Mouse (Mus musculus) thymus, postnatal 14 days (tissue): ENCODE results near the gene Selplg.

ENCODE experiments used
- DNase-seq: peaks from one replicate; pipeline ENCODE4 v3.0.0; 2021

Gene Selplg

GRCm38 (mm10) chr5:113853541-113853940 lies 21.1 kb upstream of the Selplg start:
- DNase-seq: no peak

DNA sequence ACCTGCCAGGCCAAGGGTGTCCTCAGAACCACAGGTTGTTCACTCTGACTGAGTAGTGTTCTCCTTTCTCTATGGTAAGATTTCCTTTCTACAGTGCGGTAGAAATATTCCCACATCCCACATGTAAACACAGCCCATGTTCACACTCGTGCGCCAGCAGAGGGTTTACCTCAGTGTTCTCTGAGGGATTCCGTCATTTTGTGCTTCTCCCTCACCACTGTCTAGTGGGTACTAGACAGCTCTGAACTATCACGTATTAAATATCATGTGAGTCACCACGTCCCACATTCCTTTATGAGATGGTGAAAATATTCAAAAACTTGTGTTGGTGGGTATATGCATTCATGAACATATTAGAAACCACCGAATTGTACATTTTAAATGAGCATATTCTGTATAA lies 20.0 kb upstream of the Selplg start:
- no peak for DNase-seq

DNA sequence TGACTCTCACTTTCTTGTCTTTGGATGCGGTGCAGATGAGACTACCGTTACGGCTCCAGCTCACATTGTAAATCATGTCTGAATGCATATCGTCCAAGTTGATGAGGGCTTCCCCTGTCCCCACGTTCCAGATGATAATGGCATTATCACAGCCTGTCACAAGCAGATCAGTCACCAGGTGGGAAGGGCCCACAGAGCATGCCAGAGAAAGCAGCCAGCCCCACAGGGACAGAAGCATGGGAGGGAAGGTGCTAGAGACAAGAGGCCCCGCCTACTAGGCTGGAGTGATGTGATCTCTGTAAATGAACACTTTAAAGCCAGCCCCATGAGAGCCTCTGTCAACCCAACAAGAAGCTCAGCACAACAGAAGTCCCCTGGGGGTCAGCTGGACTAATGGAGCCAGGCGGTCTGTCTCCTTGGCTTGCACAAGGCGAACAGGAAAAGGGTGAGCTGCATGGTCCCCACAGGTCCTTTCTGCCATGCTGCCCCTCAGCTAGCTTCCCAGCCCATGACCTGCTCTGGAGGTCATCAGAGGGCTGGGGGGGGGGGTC lies 18.3 kb upstream of the Selplg start:
- no peak for DNase-seq

DNA sequence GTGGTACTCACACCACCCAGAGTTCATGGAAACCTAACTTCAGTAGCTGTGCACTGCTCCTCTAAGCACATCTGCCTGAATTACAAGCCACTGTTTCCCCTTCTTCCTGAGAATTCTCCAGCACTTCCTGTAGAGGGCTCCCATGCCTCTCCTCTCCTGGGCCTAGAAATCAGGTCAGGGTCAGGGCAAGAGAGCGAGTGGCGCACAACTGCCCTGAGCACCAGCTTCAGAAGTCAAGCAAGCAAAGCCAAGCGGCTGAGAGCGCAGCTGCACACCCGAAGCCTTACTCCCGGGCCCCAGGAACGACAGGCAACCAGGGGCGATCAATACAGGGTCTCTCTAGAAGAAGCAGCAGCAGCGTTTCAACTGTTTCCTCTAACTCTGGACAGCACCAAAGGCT lies 15.2 kb upstream of the Selplg start:
- DNase-seq: no peak

DNA sequence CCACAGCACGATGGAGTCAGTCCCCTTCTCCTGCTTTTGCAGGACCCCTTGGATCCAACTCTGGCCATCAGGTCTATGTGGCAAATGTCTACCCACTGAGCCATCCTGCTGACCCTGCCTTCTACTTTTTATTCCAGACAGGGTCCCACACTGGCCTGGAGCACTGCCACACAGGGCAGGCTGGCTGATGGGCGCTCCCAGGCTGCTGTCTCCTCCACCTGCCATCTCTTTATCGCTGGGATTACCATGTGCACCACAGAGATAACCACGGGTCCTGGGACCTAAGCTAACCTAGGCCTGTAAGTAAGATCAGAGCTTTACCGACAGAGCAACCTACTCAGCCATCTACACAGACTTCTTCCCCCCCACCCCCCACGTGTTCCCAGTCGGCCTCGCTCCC lies 14.2 kb upstream of the Selplg start:
- DNase-seq: no peak

GRCm38 (mm10) chr5:113845627-113846026 lies 13.2 kb upstream of the Selplg start:
- no peak for DNase-seq

GRCm38 (mm10) chr5:113844721-113845120 lies 12.3 kb upstream of the Selplg start:
- DNase-seq: peak; percentile 93

DNA sequence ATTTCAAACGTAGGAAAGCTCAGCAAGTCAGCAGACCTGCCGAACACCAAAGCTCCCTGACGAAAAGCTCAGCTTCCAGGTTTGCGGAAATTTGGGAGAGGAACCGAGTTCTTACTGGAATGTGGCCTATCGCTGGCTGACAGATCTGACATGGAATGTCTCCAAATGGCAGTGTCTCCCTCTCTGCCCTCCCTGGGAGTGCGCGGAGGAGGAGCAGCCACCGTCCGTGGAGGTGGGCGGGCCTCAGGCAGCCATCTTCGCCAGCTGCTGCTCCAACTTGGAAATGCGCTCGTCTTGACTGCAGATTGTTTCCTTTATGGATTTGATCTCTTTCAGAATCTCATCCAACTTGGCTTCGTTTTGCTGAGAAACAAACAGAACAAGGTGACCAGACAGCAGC lies 11.7 kb upstream of the Selplg start:
- peak; percentile 19 for DNase-seq

DNA sequence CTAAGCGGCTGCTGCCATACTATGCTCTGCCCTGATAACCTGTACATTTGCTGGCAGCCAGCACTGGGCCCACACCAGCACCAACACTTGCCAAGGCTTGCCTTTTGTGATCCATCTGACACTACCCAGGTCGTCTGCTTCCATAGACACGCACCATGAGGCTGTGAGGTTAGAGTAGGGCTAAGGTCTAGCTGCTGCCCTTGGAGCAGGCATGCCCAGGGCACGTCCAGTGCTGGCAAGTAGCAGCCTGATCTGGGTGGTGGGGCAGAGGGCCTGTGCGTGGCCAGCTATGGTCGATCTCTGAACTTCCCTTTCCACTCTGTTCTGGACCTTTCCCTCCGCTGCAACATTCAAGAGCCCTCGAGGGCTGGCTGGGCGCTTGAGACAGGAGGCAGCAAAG lies 10.5 kb upstream of the Selplg start:
- DNase-seq: no peak

GRCm38 (mm10) chr5:113842244-113842643 lies 9.8 kb upstream of the Selplg start:
- no peak for DNase-seq

DNA sequence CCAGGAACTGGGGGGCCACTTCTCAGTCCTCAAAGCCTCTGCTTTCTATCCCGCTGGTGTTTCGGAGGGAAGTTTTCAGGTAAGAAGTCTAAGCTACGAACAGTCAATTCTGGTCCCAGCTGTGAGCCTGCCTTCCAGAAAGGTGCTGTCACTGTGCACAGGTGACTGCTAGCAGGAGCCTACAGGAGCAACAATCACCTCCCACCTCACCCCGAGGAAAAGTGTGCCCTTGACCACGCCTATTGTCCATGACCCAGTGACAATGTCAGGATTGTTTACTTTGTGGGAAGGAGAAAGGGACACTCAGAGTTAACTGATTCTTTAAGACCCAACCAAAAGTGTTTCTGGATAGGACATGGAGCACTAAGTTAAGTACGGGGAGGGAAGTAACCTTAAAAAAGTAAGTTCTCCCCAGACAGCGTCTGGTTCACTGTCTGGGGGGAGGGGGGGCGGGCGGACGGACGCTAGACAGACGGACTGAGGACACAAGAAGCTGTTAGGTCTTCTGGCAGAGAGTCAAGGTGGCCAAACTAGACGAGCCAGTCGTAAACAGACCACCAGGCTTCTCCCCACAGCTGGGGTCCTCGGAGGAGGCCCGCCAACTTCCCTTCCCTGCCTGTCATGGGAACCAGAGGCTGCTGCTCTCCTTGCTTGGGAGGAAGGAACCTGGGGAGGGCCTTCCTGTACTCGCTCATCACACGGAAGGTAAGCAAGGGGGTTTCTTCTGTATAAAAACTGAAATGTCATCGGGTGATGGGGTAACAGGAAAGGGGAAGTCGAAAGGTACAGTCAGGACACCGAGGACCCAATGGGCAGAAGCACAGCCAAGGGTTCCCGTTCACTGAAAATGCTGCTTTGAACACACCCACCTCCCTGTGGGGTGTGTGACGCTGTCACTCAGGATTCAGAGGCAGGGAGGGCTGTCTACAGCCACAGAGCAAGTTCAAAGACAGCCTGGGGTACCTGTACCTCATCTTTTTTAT lies 9.1 kb upstream of the Selplg start:
- DNase-seq: no peak

GRCm38 (mm10) chr5:113840443-113840842 lies 8.0 kb upstream of the Selplg start:
- no peak for DNase-seq

DNA sequence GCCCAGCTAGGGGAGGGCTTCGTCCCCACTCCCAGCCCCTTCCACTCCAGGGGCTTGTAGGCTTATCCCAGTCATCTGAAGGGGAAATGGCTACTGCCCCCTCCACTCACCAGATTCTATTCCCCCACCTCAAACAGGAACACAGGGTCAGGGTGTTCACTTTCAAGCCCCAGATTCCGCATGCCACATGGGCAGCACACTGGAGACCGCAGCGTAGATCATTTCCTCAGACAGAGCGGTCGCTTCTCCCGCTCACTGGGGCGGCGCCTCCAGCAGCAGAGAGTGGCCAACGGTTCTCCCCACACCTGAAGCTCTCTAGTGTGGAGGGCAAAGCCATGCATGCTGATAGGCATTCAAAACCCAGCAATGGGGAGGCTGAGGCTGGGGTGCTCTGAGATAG lies 4.5 kb upstream of the Selplg start:
- peak; percentile 59 for DNase-seq

GRCm38 (mm10) chr5:113833316-113833947 lies 988 bp upstream of the Selplg start:
- peak; percentile 63 for DNase-seq

DNA sequence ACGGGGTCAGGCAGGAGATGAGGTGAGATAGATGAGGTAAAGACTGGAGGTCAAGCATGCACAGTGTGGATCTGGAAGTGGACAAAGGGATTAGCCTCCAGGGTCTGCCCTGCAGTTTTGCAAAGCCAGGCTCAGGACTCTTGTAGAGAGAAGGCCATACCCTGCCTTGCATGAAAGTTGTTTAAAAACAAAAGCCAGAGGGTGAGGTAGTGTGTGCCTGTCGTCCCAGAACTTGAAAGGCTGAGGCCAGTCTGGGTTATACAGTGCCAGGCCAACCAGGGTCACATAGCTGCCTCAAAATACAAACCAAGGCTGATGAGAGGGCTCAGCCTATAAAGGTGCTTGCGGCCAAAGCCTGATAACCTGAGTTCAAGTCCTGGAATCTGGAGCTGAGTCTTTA lies 703 bp downstream of the Selplg start:
- DNase-seq: no peak

DNA sequence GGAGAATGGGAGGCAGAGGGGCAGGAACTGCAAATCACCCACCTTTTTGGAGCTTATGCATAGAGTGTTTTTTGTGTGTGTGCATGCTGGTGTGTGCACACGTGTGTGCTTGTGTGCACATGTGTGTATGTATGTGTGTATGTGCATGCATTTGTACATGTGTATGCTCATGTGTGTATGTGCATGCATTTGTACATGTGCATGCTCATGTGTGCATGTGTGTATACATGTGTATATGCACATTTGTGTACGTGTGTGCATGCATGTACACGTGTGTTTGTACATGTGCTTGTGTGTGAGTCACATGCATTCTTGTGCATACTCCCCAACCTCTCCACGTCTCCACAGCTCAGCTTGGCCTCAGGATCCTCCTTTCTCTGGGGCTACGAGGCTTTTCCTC lies 1.6 kb downstream of the Selplg start:
- DNase-seq: no peak

DNA sequence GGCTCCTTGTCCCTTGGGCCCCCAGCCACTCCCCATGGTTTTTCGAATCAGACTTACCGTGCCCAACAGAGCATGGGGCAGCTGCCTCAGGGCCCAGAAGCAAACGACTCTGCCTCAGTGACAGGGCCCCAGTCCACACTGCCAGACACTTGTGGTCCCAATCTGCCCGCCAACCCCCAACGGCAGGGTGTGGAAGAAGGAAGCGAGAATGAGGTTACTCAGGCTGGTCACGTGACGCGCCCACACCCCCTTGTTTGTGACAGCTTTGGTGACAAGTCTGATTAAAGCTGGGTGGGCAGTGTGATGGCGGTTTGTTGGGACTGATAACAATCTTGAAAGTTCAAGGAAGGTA lies 2.2 kb downstream of the Selplg start:
- DNase-seq: peak; percentile 95

GRCm38 (mm10) chr5:113829566-113830291 lies 2.7 kb downstream of the Selplg start:
- DNase-seq: no peak

GRCm38 (mm10) chr5:113828481-113828880 lies 4.0 kb downstream of the Selplg start:
- peak; percentile 74 for DNase-seq

- peak; percentile 45 for DNase-seq
These were observed 4.4 kb downstream of the Selplg start for GRCm38 (mm10) chr5:113827991-113828411.

GRCm38 (mm10) chr5:113826619-113827018 lies 5.8 kb downstream of the Selplg start:
- no peak for DNase-seq

DNA sequence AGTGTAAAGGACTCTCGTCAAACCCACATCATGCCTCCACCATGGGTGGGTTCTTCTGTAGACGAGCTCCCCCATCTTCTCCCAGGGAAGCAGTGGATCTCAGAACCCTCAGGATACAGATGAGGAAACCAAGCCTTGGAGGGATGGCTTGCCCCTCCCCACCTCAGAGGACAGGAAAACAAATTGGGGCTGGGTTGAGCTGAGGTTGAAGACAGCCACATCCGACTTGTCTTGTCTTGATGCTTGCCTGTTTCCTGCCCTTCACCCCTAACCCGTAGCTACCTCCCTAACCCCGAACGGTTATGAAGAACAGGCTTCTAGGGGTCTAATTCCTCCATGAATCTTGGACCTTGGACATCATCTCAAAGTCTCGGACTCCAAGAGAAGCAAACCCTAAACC lies 6.9 kb downstream of the Selplg start:
- DNase-seq: peak; percentile 73

DNA sequence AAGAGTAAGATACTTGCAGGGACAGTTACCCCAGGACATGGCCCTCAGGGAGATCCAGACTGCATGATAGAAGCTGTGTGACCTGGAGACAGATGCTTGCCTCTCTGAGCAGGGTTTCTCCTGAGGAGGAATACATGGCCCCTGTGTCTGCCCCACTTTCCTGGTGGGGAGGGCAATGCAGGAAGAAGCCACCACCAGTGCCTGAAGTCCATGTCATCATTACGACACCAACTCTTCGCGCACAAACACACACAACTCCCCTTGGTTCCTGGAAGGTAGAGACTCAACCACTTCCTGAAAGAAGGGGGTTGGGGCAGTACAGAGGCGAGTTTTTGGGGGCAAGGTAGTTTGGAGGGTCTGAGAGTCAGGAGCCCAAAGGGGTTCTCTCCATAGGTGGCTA lies 8.2 kb downstream of the Selplg start:
- peak; percentile 61 for DNase-seq
